Mouse (Mus musculus) thymus, postnatal 10 days (tissue): Measurements from ENCODE around the gene Slc6a6.
A peak's percentile ranks its signal among the peaks of the same experiment; 100 is the strongest.

Source experiments
- DNase-seq, 2 experiments: peaks; one replicate each; pipeline ENCODE4 v3.0.0; 2021; ENCODE audit warnings: low spot score in 2 of 2

Slc6a6 gene

GRCm38 (mm10) chr6:91720588-91721214, 36.8 kb downstream of the Slc6a6 start:
- no peak for DNase-seq

GRCm38 (mm10) chr6:91721215-91721701, 37.4 kb downstream of the Slc6a6 start:
- no peak for DNase-seq

- DNase-seq, result no peak
These were observed 43.5 kb downstream of the Slc6a6 start for GRCm38 (mm10) chr6:91727361-91727760.

GRCm38 (mm10) chr6:91728939-91729619, 45.2 kb downstream of the Slc6a6 start:
- DNase-seq, result no peak

- DNase-seq, result no peak
These were observed 45.8 kb downstream of the Slc6a6 start for GRCm38 (mm10) chr6:91729677-91730127.

DNA sequence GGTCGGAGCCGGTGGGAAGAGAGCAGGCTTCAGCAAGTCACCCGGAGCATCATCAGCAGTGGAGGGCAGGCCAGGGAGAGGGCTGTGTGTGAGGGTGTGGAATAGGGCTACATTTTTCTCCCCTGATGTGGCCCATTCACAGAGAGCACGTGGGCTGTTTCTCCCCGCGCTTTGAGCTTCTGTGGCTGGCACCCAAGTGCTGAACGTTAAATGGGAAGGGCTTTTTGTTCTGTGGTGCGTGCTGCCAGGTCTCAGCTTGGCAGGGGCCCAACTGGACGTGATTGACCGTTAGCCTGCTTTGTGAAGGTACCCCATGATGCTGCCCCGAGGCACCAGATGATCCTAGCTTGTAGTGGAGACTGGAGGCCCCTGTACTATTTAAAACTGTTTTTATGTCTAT, 48.3 kb downstream of the Slc6a6 start:
- no peak for DNase-seq

DNA sequence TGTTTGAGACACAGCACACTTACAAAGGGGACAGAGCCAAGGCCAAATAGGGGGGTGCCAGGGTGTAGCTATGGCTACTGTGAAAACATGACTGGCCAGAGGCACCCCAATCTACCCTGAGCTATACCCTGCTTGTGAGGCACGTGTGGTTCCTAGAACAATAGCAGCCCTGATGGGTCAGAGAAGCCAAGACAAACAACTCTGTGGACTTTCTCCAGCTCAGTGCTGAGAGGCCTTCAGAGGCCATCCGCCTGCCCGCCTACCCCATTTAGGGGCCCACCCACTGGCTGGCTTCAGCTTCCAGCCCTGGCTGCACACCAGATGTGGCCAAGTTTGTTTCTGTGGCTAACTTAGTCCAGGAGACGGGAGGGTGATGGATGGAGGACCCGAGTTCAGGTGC, 52.6 kb downstream of the Slc6a6 start:
- no peak for DNase-seq

DNA sequence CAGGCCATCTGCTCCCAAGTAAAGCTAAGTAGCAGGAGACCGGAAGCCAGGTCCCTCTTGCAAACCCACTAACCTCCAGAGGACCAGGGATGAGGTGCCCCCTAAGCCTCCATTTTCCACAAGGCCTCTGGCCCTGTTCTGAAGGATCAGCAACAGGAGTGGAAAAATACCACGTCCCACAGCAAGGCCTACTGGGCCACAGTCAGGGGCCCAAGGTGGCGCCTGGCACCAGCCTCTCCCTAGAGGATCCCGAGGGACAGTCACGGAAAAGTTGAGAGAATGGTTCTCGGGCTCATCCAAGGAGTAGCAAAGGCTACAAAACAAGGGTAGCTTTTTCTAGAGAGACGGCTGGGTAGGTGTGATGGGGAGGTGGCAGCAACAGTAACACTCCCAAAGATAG, 53.6 kb downstream of the Slc6a6 start:
- no peak for DNase-seq

DNA sequence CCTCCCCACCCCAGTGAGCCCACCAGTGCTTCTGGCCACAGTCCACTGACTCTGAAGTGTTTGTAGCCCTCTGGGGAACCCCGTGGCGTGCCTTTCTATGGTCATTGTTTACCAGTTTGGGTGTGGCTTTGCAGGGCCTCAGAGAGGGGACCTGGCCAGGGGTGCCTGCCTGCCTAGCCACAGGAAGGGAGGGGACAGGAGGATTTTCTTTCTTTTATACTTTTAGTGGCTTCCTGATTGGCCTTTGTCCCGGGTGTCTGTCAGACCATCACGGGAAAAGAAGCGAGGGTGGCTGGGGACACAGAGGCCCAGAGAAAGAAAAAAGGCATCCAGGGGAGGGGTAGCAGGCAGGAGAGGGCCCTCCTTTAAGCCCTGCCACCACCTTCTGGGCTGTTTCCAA, 54.2 kb downstream of the Slc6a6 start:
- no peak for DNase-seq

- peak in 1 of 2 experiments; percentile 67 for DNase-seq
These were observed 57.2 kb downstream of the Slc6a6 start for GRCm38 (mm10) chr6:91741046-91741445.

DNA sequence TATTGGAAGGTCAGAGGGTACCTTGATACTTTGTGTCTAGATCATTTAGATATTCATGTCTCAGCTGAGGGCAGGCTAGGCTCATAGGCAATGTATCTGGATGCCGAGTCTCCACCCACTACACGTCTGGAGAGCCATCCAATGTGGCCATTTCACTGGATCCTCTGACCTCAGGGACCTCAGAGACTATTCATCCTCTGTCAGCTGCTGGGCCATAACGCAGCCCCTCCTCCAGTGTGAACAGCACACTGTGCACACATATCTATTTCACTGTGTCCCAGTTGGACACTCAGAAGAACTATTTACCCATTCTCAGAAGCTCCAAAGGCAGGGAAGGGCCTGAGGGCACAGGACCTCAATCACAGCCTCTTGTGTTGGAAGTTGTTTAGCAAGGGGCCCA, 58.6 kb downstream of the Slc6a6 start:
- no peak for DNase-seq

DNA sequence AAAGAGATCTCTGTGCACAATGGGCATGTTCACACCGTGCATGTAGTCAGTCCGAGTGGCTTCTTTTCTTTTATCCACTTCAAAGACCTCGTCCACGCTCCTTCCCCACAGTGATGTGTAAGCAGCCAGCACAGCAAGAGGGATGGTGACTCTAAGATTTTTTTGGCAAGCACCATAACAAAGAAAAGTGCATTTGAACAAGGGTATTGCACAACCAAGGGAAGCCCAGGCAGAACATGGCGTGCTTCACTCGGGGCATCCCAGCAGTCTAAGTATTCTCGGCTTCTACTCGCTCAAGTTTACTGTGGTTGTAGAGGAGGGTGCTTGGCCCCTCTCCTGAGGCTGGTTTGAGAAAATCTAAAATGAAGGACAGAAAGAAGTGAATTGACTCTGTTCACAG, 59.1 kb downstream of the Slc6a6 start:
- no peak for DNase-seq

- no peak for DNase-seq
These were observed 60.0 kb downstream of the Slc6a6 start for GRCm38 (mm10) chr6:91743886-91744285.

- no peak for DNase-seq
These were observed 61.4 kb downstream of the Slc6a6 start for GRCm38 (mm10) chr6:91745246-91745645.

DNA sequence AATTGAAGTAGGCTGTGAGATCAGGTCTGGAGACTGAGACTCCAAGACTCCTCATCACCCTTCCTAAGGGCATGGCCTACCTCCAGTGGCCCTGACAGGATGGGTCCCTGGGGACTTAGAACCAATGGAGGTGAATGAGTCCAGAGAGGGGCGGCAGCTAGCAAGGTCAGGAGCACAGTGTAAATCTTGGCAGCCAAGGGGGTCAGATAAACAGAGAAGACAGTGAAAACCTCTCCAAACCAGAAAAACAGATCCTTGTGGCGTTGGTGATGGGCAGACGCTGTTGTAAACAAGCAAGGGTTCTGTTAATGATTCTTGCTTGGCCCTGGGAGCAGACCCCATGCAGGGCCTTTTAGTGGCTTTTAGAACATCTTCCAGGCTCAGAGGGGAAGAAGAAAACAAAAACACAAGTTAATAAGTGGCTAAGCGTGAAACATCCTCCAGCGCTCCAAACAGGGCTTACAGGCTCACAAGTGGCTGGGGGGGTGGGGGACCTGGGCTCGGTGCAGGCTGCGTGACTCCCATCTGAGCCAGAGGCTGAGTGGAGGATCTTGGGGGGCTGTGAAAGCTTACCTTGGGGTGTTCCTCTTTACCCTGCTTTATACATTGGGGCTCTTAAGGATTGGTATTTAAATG, 62.2 kb downstream of the Slc6a6 start:
- DNase-seq, result no peak

GRCm38 (mm10) chr6:91746776-91747175, 62.9 kb downstream of the Slc6a6 start:
- no peak for DNase-seq

DNA sequence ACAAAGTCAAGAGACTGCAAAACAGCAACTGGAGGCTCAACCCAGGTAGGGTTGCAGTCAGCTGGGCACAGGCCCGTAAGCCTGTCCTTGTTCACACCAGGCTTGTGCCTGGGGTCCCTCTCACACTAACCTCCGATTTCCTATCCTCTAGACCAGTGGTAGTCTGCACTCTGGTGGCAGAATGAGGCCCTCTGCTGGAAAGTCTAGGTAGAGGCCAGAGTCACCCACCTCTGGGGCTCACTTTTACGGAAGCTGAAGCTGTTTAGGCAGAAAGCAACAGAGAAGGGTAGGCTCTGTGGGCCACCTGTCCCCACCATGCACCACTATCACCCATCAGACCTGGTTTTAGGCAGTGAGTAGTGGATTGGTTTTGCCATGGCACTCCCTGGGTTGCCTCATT, 67.1 kb downstream of the Slc6a6 start:
- peak in 1 of 2 experiments; percentile 19 for DNase-seq

DNA sequence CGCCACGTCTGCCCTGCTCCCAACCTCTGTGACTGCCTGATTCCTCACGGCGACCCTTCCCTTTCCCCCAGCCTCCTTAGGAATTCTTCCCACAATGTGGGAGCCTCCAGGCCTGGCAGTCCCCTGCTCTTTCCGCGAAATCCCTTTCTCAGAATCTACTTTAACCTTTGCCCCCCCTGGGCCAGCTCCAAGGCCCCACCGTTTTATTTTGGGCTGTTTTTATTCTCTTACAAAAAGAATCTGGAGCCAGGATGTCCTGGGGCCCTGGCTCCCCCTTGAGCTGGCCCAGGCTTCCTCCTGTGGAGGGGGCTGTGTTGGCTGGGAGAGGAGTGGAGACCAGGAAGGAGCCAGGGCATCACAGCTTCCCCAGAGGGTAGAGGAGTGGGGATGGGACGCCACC, 69.0 kb downstream of the Slc6a6 start:
- DNase-seq, result no peak

DNA sequence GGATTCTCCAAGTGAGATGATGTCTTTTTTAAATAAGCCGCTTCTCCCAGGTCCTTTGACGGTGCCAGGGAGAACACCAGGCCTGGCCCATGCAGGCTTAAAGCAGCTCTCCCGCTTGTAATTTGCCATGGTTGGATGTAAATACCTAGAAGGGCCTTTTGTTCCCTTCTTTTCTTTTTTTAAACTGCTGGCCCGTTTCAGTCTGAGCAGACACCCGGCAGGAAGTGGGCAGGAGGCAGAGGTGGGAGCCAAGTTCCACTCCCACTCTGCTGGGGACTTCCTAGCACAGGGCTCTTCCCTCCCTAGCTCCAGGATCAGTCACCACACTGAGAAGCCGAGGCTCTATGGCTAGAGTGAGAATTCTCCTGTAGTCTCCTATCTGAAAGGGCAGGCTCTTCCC, 70.2 kb downstream of the Slc6a6 start:
- no peak for DNase-seq

GRCm38 (mm10) chr6:91754845-91755244, 71.0 kb downstream of the Slc6a6 start:
- DNase-seq, result no peak

GRCm38 (mm10) chr6:91762051-91762742, 78.3 kb downstream of the Slc6a6 start:
- DNase-seq, result no peak

GRCm38 (mm10) chr6:91767550-91767949, 83.7 kb downstream of the Slc6a6 start:
- DNase-seq, result no peak
